9 mouse cellular contexts compared by ENCODE assay signal in the genomic region with DNA sequence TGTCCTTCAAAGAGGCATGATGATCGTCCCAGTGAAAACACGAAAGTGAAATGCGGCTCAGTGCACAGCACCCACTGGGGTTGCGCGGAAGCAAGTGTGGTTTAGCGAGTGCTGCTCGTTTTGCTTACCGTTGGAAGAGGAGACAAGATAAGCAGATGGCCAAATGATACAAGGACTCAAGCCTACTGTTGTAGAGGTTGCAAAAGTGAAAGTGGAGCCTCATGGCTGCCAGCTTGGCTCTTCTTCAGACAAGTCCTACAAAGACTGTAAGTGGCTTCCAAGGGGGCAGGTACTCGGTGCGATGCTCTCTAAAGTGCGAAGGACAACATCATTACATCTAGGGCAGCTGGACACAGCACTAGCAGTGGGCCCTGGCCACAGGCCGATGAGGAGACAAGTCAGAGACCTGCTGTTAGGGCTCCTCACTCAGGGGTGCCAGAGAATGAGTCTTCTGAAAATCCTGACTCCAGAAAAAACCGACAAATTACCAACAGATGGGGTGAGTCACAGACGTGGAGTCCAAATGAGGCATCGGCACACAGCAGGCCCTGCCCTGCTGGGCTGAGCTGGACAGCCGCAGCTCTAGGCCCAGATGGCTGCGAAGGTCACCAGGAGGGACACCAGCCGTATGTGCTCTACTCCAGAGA.
DNase-seq lines count a peak whose midpoint lies in the region; ATAC-seq and TF ChIP-seq lines count a peak whose summit lies in the region.
"Had no signal": no experiment of that assay in that cellular context is flagged by ENCODE, and none has a peak within 500 bp of the region (broad histone marks: within the 10 kb centered on the region; RNA-seq: fewer than 3 reads in every experiment).

No protein-coding gene starts in this region.

- no peaks in the 10 kb centered on the region for H3K79me2 ChIP-seq in C2C12 (ENCODE audit: control insufficient read depth, insufficient read depth)

- no peaks in the 10 kb centered on the region for H3K4me1 ChIP-seq in embryonic facial prominence, embryonic 14.5 days (ENCODE audit: control insufficient read depth, insufficient read depth, low read length)
- H3K4me1 ChIP-seq in embryonic facial prominence, embryonic 10.5 days, result peaks cover 4% of the 10 kb centered on the region; the same call in 1 of the 2 replicates
- H3K4me1 ChIP-seq in forebrain, embryonic 15.5 days, result no peaks in the 10 kb centered on the region
- H3K4me1 ChIP-seq: liver, embryonic 13.5 days had no signal

- DNase-seq in embryonic facial prominence, embryonic 14.5 days (ENCODE audit: low spot score), result no peak
- DNase-seq in embryonic facial prominence, embryonic 10.5 days (ENCODE audit: low spot score), result no peak
- peak; percentile 78 for DNase-seq in cerebellum, adult 8-10 months
- DNase-seq in heart, postnatal 14 days, result peak; percentile 22 to 37
- DNase-seq in thymus, adult 18-20 months, result no peak
- DNase-seq in lung, postnatal 14 days, result no peak
- DNase-seq: liver, embryonic 13.5 days had no signal

- H3K27ac ChIP-seq in embryonic facial prominence, embryonic 14.5 days (replicated peaks; ENCODE audit: low read depth, low read length), result no peak overlapping the region
- no peak overlapping the region; the same call in 1 of the 2 replicates for H3K27ac ChIP-seq in embryonic facial prominence, embryonic 10.5 days (replicated peaks)
- no peak overlapping the region for H3K27ac ChIP-seq in forebrain, embryonic 15.5 days (replicated peaks)
- H3K27ac ChIP-seq: liver, embryonic 13.5 days had no signal

- H3K9me3 ChIP-seq in embryonic facial prominence, embryonic 14.5 days (ENCODE audit: control insufficient read depth, low read length), result no peaks in the 10 kb centered on the region
- no peaks in the 10 kb centered on the region for H3K9me3 ChIP-seq in embryonic facial prominence, embryonic 10.5 days
- no peaks in the 10 kb centered on the region for H3K9me3 ChIP-seq in forebrain, embryonic 15.5 days
- H3K9me3 ChIP-seq: liver, embryonic 13.5 days had no signal

- no peaks in the 10 kb centered on the region for H3K27me3 ChIP-seq in embryonic facial prominence, embryonic 14.5 days (replicated peaks; ENCODE audit: control insufficient read depth, insufficient read depth, low read length)
- no peaks in the 10 kb centered on the region for H3K27me3 ChIP-seq in embryonic facial prominence, embryonic 10.5 days (replicated peaks; ENCODE audit: low read depth, poor library complexity, severe bottlenecking)
- no peaks in the 10 kb centered on the region for H3K27me3 ChIP-seq in C2C12 (ENCODE audit: control insufficient read depth, insufficient read depth, insufficient read length)
- H3K27me3 ChIP-seq in forebrain, embryonic 15.5 days, result no peaks in the 10 kb centered on the region
- H3K27me3 ChIP-seq: liver, embryonic 13.5 days had no signal

- H3K4me2 ChIP-seq in embryonic facial prominence, embryonic 14.5 days (ENCODE audit: low read depth, low read length), result no peak overlapping the region
- no peak overlapping the region for H3K4me2 ChIP-seq in forebrain, embryonic 15.5 days (replicated peaks)
- H3K4me2 ChIP-seq: liver, embryonic 13.5 days had no signal

- H3K9ac ChIP-seq in embryonic facial prominence, embryonic 14.5 days (ENCODE audit: low read depth, low read length), result no peak overlapping the region
- H3K9ac ChIP-seq in forebrain, embryonic 15.5 days (replicated peaks), result no peak overlapping the region
- H3K9ac ChIP-seq: liver, embryonic 13.5 days had no signal

- ATAC-seq in embryonic facial prominence, embryonic 14.5 days (ENCODE audit: low read depth), result 0 out of 2 replicates have a peak, but pooled peaks have one; percentile 22
- ATAC-seq in forebrain, embryonic 15.5 days (replicated peaks), result no peak

- intact Hi-C loops in heart, postnatal 14 days (cut with DNase I), result no loop called here

- H3K36me3 ChIP-seq in embryonic facial prominence, embryonic 14.5 days (ENCODE audit: control insufficient read depth, insufficient read depth, low read length), result no peaks in the 10 kb centered on the region
- no peaks in the 10 kb centered on the region for H3K36me3 ChIP-seq in embryonic facial prominence, embryonic 10.5 days (replicated peaks)
- no peaks in the 10 kb centered on the region for H3K36me3 ChIP-seq in C2C12 (ENCODE audit: control insufficient read depth, insufficient read depth)
- H3K36me3 ChIP-seq in forebrain, embryonic 15.5 days, result no peaks in the 10 kb centered on the region
- H3K36me3 ChIP-seq: liver, embryonic 13.5 days had no signal

- WGBS in embryonic facial prominence, embryonic 14.5 days, result 83% methylated on average over 18 of the region's 18 CpGs
- 85% methylated on average over 18 of the region's 18 CpGs for WGBS in embryonic facial prominence, embryonic 10.5 days
- 89% methylated on average over 18 of the region's 18 CpGs for WGBS in forebrain, embryonic 15.5 days

- no peaks in the 10 kb centered on the region for H3K79me3 ChIP-seq in C2C12 (ENCODE audit: low read depth)

- H3K4me3 ChIP-seq in embryonic facial prominence, embryonic 14.5 days (ENCODE audit: low read depth, low read length), result no peak overlapping the region
- H3K4me3 ChIP-seq in embryonic facial prominence, embryonic 10.5 days, result no peak overlapping the region
- no peak overlapping the region for H3K4me3 ChIP-seq in C2C12 (ENCODE audit: insufficient read depth, poor library complexity, severe bottlenecking)
- no peak overlapping the region for H3K4me3 ChIP-seq in forebrain, embryonic 15.5 days
- H3K4me3 ChIP-seq: liver, embryonic 13.5 days had no signal

- H3ac ChIP-seq in C2C12 (ENCODE audit: control insufficient read depth, insufficient read length, low read depth), result no peak overlapping the region

- TF ChIP-seq CTCF in C2C12 (IDR thresholded peaks at IDR 0.05; ENCODE audit: control insufficient read depth, insufficient read depth, insufficient read length), result no peak

TF ChIP-seq in C2C12, 6 proteins besides CTCF, POLR2A, EP300 and RAD21:
- no peak for TF ChIP-seq USF1 (IDR thresholded peaks at IDR 0.05; ENCODE audit: low read depth)
- TF ChIP-seq MYOD1 (IDR thresholded peaks at IDR 0.05; ENCODE audit: control insufficient read depth, insufficient read length, low read depth), result peak; percentile 74
- no peak for TF ChIP-seq MYOG (IDR thresholded peaks at IDR 0.05; ENCODE audit: control insufficient read depth, extremely low read depth, insufficient read length)
- TF ChIP-seq FOSL1 (IDR thresholded peaks at IDR 0.05; ENCODE audit: insufficient read depth, low read length, poor library complexity, severe bottlenecking), result peak; percentile 32
- no peak for TF ChIP-seq CEBPB (IDR thresholded peaks at IDR 0.05; ENCODE audit: low read depth)
- peak; percentile 16 for TF ChIP-seq MAX (IDR thresholded peaks at IDR 0.05)
TF ChIP-seq in C2C12: peak in this region for 3.

Comparison
In these comparisons a context has a peak if more than half of its experiments do, and no peak if none do; other contexts are left out.
1. DNase-seq: peak in cerebellum, adult 8-10 months (single experiment) and heart, postnatal 14 days (2 of 2); none in embryonic facial prominence, embryonic 14.5 days (single experiment), embryonic facial prominence, embryonic 10.5 days (single experiment), thymus, adult 18-20 months (0 of 2) and lung, postnatal 14 days (single experiment).